Mouse (Mus musculus) testis, adult 2 months (tissue): ENCODE measurements around the gene Spata21.

Experiments
- CTCF ChIP-seq: fragments of 200-500 bp; IDR thresholded peaks from 2 replicates; pipeline ENCODE4 v1.5.1; 2012; ENCODE audit warnings: low read depth, mild to moderate bottlenecking, inconsistent platforms, low read length, moderate library complexity; ENCODE audit not compliant: control insufficient read depth, insufficient read depth, insufficient replicate concordance
- POLR2A ChIP-seq: fragments of 200-500 bp; IDR thresholded peaks from 2 replicates; pipeline ENCODE4 v1.6.1; 2012; ENCODE audit warnings: low read depth, mild to moderate bottlenecking, inconsistent platforms, low read length, moderate library complexity; ENCODE audit not compliant: control insufficient read depth

DNA sequence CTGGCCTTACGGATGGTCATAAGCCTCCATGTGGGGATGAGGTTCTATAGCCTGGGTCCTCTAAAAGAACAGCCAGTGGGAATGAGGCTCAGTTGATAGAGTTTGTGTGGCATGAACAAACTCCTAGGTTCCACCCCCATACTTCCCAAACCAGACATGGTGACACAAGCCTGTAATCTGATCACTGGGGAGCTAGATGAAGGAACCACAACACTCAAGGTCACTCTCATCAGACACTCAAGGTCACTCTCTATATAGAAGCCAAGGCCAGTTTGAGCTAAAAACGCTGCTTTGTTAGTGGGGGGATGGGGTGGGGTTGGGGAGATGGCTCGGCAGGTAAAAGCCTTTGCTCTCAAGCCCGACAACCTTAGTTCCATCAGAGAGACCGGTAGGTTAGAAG lies 11.8 kb downstream of the Spata21 start:
- TF ChIP-seq POLR2A, result no peak
- TF ChIP-seq CTCF, result no peak
